Mouse (Mus musculus) layer of hippocampus, adult 9-11 months (tissue): ENCODE results near the gene C1ql3.

Experiments
- DNase-seq: peaks from one replicate; pipeline ENCODE4 v3.0.0; 2022

The C1ql3 gene

GRCm38 (mm10) chr2:13011472-13011871 lies at the start of gene C1ql3:
Gene C1ql3 (minus strand): TSS chr2:13011806.
- peak; percentile 90 for DNase-seq

GRCm38 (mm10) chr2:13060426-13061170 lies 49.0 kb upstream of the C1ql3 start:
- DNase-seq: peak; percentile 18

- no peak for DNase-seq
Observed at GRCm38 (mm10) chr2:13048649-13049048, 37.0 kb upstream of the C1ql3 start.

GRCm38 (mm10) chr2:13044555-13044954 lies 32.9 kb upstream of the C1ql3 start:
- DNase-seq: no peak

- DNase-seq: no peak
Observed at GRCm38 (mm10) chr2:13039785-13040184, 28.2 kb upstream of the C1ql3 start.

- DNase-seq: no peak
Observed at GRCm38 (mm10) chr2:13038772-13039171, 27.2 kb upstream of the C1ql3 start.

- DNase-seq: no peak
Observed at GRCm38 (mm10) chr2:13018861-13019260, 7.3 kb upstream of the C1ql3 start.

- DNase-seq: no peak
Observed at GRCm38 (mm10) chr2:13018382-13018781, 6.8 kb upstream of the C1ql3 start.

GRCm38 (mm10) chr2:13011973-13012372 lies 367 bp upstream of the C1ql3 start:
- no peak for DNase-seq

- peak; percentile 42 for DNase-seq
Observed at GRCm38 (mm10) chr2:13010460-13011341, 905 bp downstream of the C1ql3 start.

GRCm38 (mm10) chr2:13010030-13010459 lies 1.6 kb downstream of the C1ql3 start:
- no peak for DNase-seq

- no peak for DNase-seq
Observed at GRCm38 (mm10) chr2:13009261-13009972, 2.2 kb downstream of the C1ql3 start.

- DNase-seq: no peak
Observed at GRCm38 (mm10) chr2:13008433-13008832, 3.2 kb downstream of the C1ql3 start.

GRCm38 (mm10) chr2:13000026-13000425 lies 11.6 kb downstream of the C1ql3 start:
- no peak for DNase-seq

GRCm38 (mm10) chr2:12984901-12985732 lies 26.5 kb downstream of the C1ql3 start:
- no peak for DNase-seq

- peak; percentile 10 for DNase-seq
Observed at GRCm38 (mm10) chr2:12978771-12979170, 32.8 kb downstream of the C1ql3 start.

- no peak for DNase-seq
Observed at GRCm38 (mm10) chr2:12977367-12977766, 34.2 kb downstream of the C1ql3 start.

- DNase-seq: no peak
Observed at GRCm38 (mm10) chr2:12973752-12974151, 37.9 kb downstream of the C1ql3 start.

GRCm38 (mm10) chr2:12970049-12970724 lies 41.4 kb downstream of the C1ql3 start:
- DNase-seq: peak; percentile 4

- DNase-seq: no peak
Observed at GRCm38 (mm10) chr2:12956703-12957424, 54.7 kb downstream of the C1ql3 start.
